Mouse (Mus musculus): ENCODE measurements around the gene 4921507P07Rik.

DNA sequence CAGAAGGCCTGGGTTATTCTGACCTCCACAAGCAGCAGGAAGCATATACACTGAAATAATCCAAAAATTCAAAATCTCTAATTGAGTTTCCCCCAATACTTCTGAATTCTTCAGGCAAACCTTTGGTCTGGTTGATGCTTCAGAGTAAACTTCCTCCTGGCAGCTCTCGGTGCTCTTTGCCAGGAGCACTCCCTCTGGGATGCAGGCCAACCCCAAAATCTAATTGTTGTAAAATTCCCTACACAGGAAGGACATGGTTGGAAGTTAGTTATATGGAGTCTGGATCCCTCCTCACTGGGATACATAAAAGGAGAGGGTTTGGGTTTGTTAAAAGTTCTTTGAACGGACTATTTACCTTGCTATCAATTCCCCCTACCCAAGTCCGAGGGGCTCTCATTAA lies 48.3 kb upstream of the 4921507P07Rik start:
- TF ChIP-seq CTCF (IDR thresholded peaks at IDR 0.05; ENCODE audit: control insufficient read depth, insufficient read depth, low read length), result no peak
- no peak for TF ChIP-seq POLR2A (IDR thresholded peaks at IDR 0.05; ENCODE audit: borderline replicate concordance, control insufficient read depth, low read depth, low read length)

Measured in bone marrow, adult 2 months (tissue).